ENCODE assay signal across 24 mouse cellular contexts in the genomic region with DNA sequence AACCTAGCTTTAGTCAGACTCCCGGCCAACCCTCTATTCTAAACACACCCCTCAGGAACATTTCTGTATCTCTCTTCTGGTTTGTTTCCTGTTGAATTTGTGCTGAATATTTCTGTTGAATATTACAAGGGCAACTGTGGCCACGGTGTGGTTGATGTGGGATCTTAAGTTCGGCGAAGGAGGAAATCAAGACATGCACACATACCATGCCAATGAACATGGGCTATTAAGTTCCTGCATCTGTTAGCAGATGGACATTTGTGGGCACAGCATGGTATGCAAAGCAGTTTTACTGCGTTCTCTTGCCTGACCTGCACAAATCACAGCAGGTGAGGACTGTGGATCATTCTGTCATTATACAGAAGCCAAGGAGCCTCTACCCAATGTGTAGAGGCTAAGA.
DNase-seq lines count a peak whose midpoint lies in the region; ATAC-seq lines count a peak whose summit lies in the region.
"Had no signal": no experiment of that assay in that cellular context is flagged by ENCODE, and none has a peak within 500 bp of the region (broad histone marks: within the 10 kb centered on the region; RNA-seq: fewer than 3 reads in every experiment).

No protein-coding gene starts in this region.

- H3K27me3 ChIP-seq in megakaryocyte, embryonic 14.5 days (replicated peaks): no peaks in the 10 kb centered on the region
- H3K27me3 ChIP-seq: embryonic facial prominence, embryonic 15.5 days; heart, embryonic 12.5 days; hindbrain, embryonic 15.5 days; kidney, embryonic 15.5 days; liver, embryonic 13.5 days; midbrain, embryonic 15.5 days; neural tube, embryonic 13.5 days had no signal

- peaks cover 20% of the 10 kb centered on the region for H3K9me3 ChIP-seq in megakaryocyte, embryonic 14.5 days
- H3K9me3 ChIP-seq: embryonic facial prominence, embryonic 15.5 days; heart, embryonic 12.5 days; hindbrain, embryonic 15.5 days; kidney, embryonic 15.5 days; liver, embryonic 13.5 days; midbrain, embryonic 15.5 days; neural tube, embryonic 13.5 days had no signal

- H3K4me1 ChIP-seq in megakaryocyte, embryonic 14.5 days: peaks cover 5% of the 10 kb centered on the region; the same call in 1 of the 2 replicates
- H3K4me1 ChIP-seq: embryonic facial prominence, embryonic 15.5 days; heart, embryonic 12.5 days; hindbrain, embryonic 15.5 days; kidney, embryonic 15.5 days; liver, embryonic 13.5 days; midbrain, embryonic 15.5 days; neural tube, embryonic 13.5 days had no signal

- no peak for ATAC-seq in megakaryocyte, adult 5-6 weeks (ENCODE audit: poor library complexity, severe bottlenecking)
- ATAC-seq in megakaryocyte progenitor cell, adult 5-6 weeks (replicated peaks; ENCODE audit: poor library complexity): peak; percentile 35
- ATAC-seq: forebrain, embryonic 14.5 days; intestine, embryonic 16.5 days; midbrain, embryonic 15.5 days had no signal

- H3K36me3 ChIP-seq in megakaryocyte, embryonic 14.5 days (replicated peaks; ENCODE audit: low read length): no peaks in the 10 kb centered on the region
- H3K36me3 ChIP-seq: embryonic facial prominence, embryonic 15.5 days; heart, embryonic 12.5 days; hindbrain, embryonic 15.5 days; kidney, embryonic 15.5 days; liver, embryonic 13.5 days; midbrain, embryonic 15.5 days; neural tube, embryonic 13.5 days had no signal

- peak; percentile 67 for DNase-seq in cerebellum, adult 11-12 months
- peak; percentile 84 to 90 for DNase-seq in cerebellum, postnatal 10 days
- DNase-seq in spleen, postnatal 4 days (ENCODE audit: low spot score in 2 of 2): no peak
- no peak for DNase-seq in yolk sac, embryonic 10.5 days (ENCODE audit: low spot score)
- DNase-seq: adrenal gland, postnatal 25 days; gastrocnemius, adult 2 months; kidney, postnatal 36 days; liver, embryonic 13.5 days; lung, adult 2 months; lung, postnatal 14 days; thymus, adult 18-20 months; thymus, postnatal 4 days had no signal

- H3K4me3 ChIP-seq in megakaryocyte, embryonic 14.5 days (replicated peaks): peak overlapping the region; percentile 38
- H3K4me3 ChIP-seq: embryonic facial prominence, embryonic 15.5 days; gastrocnemius, adult 2 months; heart, embryonic 12.5 days; hindbrain, embryonic 15.5 days; kidney, embryonic 15.5 days; liver, embryonic 13.5 days; midbrain, embryonic 15.5 days; myocyte; neural tube, embryonic 13.5 days had no signal

Comparison
In these comparisons a context has a peak if more than half of its experiments do, and no peak if none do; other contexts are left out.
1. DNase-seq: peak in cerebellum, adult 11-12 months (single experiment) and cerebellum, postnatal 10 days (2 of 2); none in spleen, postnatal 4 days (0 of 2) and yolk sac, embryonic 10.5 days (single experiment).